Mouse (Mus musculus) stomach, postnatal 0 days (tissue): ENCODE data around the gene Zfp687. TPM values are rescaled to one million over a fixed set of nuclear protein-coding genes. Genes with fewer than 3 reads are reported as not detected.

ENCODE experiments used
- ATAC-seq: fragments of 200-750 bp; cut with Nextera tagmentation; 2 replicates; pipeline ENCODE4 v1.8.0; 2017; ENCODE audit not compliant: low FRiP score, low TSS enrichment
- DNase-seq: peaks from one replicate; pipeline ENCODE4 v3.0.0-alpha.2; 2016; ENCODE audit warnings: low spot score
- H3K27ac ChIP-seq: fragments of 300-500 bp; sonication (generic); replicated peaks from 2 replicates; pipeline ENCODE4 v1.5.1; 2014; ENCODE audit warnings: mild to moderate bottlenecking, control low read depth
- H3K27me3 ChIP-seq: fragments of 300-500 bp; sonication (generic); 2 replicates; pipeline ENCODE4 v1.6.1; 2014; ENCODE audit warnings: low read length; ENCODE audit not compliant: control insufficient read depth, insufficient read depth
- H3K36me3 ChIP-seq: fragments of 300-500 bp; sonication (generic); 2 replicates; pipeline ENCODE4 v1.6.1; 2014; ENCODE audit warnings: low read length, mixed read lengths; ENCODE audit not compliant: control insufficient read depth, insufficient read depth
- H3K4me1 ChIP-seq: fragments of 300-500 bp; sonication (generic); replicated peaks from 2 replicates; pipeline ENCODE4 v1.6.1; 2014; ENCODE audit warnings: antibody characterized with exemption; ENCODE audit not compliant: control insufficient read depth, insufficient read depth
- H3K4me2 ChIP-seq: fragments of 300-500 bp; sonication (generic); replicated peaks from 2 replicates; pipeline ENCODE4 v1.6.1; 2014; ENCODE audit warnings: low read depth, mild to moderate bottlenecking, control low read depth, moderate library complexity
- H3K4me3 ChIP-seq: fragments of 300-500 bp; sonication (generic); 2 replicates; pipeline ENCODE4 v1.5.1; 2014; ENCODE audit warnings: low read depth, low read length, control low read depth
- H3K9ac ChIP-seq: fragments of 300-500 bp; sonication (generic); 2 replicates; pipeline ENCODE4 v1.6.1; 2014; ENCODE audit warnings: mild to moderate bottlenecking, low read length, control low read depth, mixed read lengths
- H3K9me3 ChIP-seq: fragments of 300-500 bp; sonication (generic); 2 replicates; pipeline ENCODE4 v1.6.1; 2016; ENCODE audit warnings: low read length; ENCODE audit not compliant: control insufficient read depth
- CTCF ChIP-seq: IDR thresholded peaks from 2 replicates; pipeline ENCODE4 v1.5.1; 2016; ENCODE audit warnings: antibody characterized with exemption, low read depth, mild to moderate bottlenecking, moderate library complexity
- EP300 ChIP-seq: optimal IDR thresholded peaks from 2 replicates; pipeline ENCODE3; 2016; ENCODE audit warnings: antibody characterized with exemption
- WGBS: fragments of 180-500 bp; shearing (Covaris S2); extraction: QIAGEN DNeasy Blood & Tissue Kit; methylation state at CpG from one replicate; pipeline ENCODE4 v1.1.7; 2014; 5-methylcytosine and 5-hydroxymethylcytosine counted together
- microRNA-seq: library from miRNA; unstranded; fragments of <30 nt; microRNA quantifications from one replicate; pipeline ENCODE4, GENCODE M21; 2016
- polyA plus RNA-seq: library from polyadenylated mRNA; unstranded; fragments of >200 nt; fragmentation: Nextera tagmentation; extraction: Ambion mirVana; gene quantifications from 2 replicates; pipeline ENCODE4 v1.2.1, GENCODE M21; 2015

Zfp687 gene
- polyA plus RNA-seq, 1 experiment from 2014 or later = 8.2 TPM

DNA sequence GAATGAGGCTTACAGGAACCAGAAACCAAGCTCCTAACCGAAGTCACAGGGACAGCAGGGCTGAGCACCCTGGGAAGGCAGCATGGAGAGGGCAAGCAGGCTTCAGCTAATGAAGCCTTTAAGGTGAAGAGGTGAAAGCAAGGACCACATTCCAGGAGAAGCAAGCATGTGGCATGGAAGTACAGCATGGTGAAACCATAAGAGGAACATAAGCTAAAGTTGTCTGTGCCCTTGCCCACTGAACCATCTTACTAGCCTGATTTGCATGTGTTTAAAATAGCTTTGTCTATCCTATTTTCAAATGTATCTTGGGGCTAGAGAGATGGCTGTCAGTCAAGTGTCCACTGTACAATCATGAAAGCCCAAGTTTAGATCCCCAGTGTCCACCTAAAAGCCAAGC is 49.4 kb downstream of the Zfp687 start:
- no peak for ATAC-seq

DNA sequence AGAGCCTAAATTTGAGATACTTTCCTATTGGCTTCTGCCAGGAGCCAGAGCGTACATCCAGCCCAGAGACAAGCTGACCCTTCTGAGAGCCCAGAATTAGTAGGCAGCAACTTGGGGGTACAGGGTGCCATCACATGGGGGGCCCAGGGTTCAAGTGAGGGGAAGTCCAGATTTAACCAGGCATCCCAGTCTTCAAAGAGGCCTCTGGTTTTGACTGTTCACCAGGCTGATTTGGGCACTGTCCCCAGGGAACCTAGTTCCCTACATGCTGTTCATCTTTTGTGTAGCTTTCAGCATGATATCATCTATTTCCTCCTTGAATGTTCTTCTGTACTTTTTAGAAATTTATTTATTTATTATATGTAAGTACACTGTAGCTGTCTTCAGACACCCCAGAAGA is 50.3 kb downstream of the Zfp687 start:
- ATAC-seq = no peak
- Histone ChIP-seq H3K27ac (no peak overlapping the region), H3K9me3 (no peaks in the 10 kb centered on the region), H3K27me3 (no peaks in the 10 kb centered on the region), H3K4me1 (no peaks in the 10 kb centered on the region), H3K36me3 (no peaks in the 10 kb centered on the region), H3K4me2 (no peak overlapping the region), H3K4me3 (no peak overlapping the region), H3K9ac (no peak overlapping the region)
- TF ChIP-seq EP300 (no peak), CTCF (no peak)
- no peak for DNase-seq
- WGBS = 100% methylated on average over 1 of the region's 1 CpGs

More for the DNA sequence above, 49.4 kb downstream of the Zfp687 start:
- no peak for DNase-seq
- Histone ChIP-seq H3K4me3 (no peak overlapping the region), H3K4me1 (no peaks in the 10 kb centered on the region), H3K27ac (no peak overlapping the region), H3K9me3 (no peaks in the 10 kb centered on the region), H3K4me2 (no peak overlapping the region), H3K36me3 (no peaks in the 10 kb centered on the region), H3K9ac (no peak overlapping the region), H3K27me3 (no peaks in the 10 kb centered on the region)
- 65% methylated on average over 1 of the region's 1 CpGs for WGBS
- no peak for TF ChIP-seq CTCF
- no peak for TF ChIP-seq EP300

DNA sequence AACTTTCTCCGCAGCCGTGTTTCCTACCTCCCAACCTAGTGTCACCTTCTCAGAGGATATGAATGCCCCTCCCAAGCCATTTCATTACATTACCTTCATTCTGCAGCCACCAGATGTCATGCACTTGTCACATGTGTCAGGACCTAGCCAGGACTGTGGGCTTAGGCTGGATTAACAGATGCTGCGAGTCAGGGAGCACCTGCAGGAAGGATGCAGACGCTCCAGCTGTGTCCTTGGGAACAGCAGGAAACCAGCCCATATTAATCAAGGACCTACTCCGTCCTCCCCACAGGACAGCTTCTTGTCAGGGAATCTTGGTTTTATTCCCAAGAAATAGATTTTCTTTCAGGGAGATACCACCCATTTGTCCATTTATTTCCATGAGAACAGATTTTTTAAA is 54.9 kb downstream of the Zfp687 start:
- Histone ChIP-seq H3K9ac (no peak overlapping the region), H3K4me3 (no peak overlapping the region), H3K27ac (no peak overlapping the region), H3K36me3 (peaks cover 9% of the 10 kb centered on the region), H3K4me2 (no peak overlapping the region), H3K27me3 (no peaks in the 10 kb centered on the region), H3K9me3 (no peaks in the 10 kb centered on the region), H3K4me1 (no peaks in the 10 kb centered on the region)
- no peak for ATAC-seq
- no peak for TF ChIP-seq EP300
- no peak for TF ChIP-seq CTCF
- WGBS = 53% methylated on average over 5 of the region's 5 CpGs
- no peak for DNase-seq

DNA sequence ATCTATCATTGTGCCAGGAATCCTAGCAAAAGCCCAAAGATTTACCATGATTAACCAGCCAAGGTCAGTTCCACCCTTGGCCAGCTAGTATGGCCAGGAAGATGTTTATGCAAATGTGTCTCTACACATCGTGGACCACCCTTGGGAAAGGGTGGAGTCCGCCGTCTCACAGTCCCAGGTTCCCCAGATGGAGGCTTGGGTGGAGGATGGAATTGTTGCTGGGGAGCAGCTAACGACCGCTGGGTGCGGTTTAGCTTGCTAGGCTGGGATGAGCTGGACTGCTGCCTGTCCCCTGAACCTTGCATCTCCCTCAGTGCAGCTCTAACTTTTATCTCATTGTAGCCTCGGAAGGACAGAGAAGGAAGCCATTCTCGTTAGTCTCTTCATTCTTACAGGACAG is 55.4 kb downstream of the Zfp687 start:
- DNase-seq = no peak
- Histone ChIP-seq H3K9me3 (no peaks in the 10 kb centered on the region), H3K27ac (no peak overlapping the region), H3K27me3 (no peaks in the 10 kb centered on the region), H3K4me1 (no peaks in the 10 kb centered on the region; the same call in 1 of the 2 replicates), H3K36me3 (peaks cover 9% of the 10 kb centered on the region), H3K4me3 (no peak overlapping the region), H3K4me2 (no peak overlapping the region), H3K9ac (peak overlapping the region; percentile 1; the same call in 1 of the 2 replicates)
- WGBS = 46% methylated on average over 8 of the region's 8 CpGs
- no peak for TF ChIP-seq EP300
- TF ChIP-seq CTCF = no peak
- ATAC-seq = no peak

GRCm38 (mm10) chr3:94958295-94958694 is 57.0 kb downstream of the Zfp687 start:
- no peak for TF ChIP-seq EP300
- TF ChIP-seq CTCF = no peak
- Histone ChIP-seq H3K27me3 (no peaks in the 10 kb centered on the region), H3K4me2 (no peak overlapping the region), H3K9me3 (no peaks in the 10 kb centered on the region), H3K4me1 (no peaks in the 10 kb centered on the region; the same call in 1 of the 2 replicates), H3K36me3 (peaks cover 9% of the 10 kb centered on the region), H3K27ac (no peak overlapping the region), H3K4me3 (no peak overlapping the region), H3K9ac (no peak overlapping the region)
- DNase-seq (no peak), ATAC-seq (no peak)
- WGBS = 92% methylated on average over 8 of the region's 8 CpGs

Small RNA genes lying within 50 kb of the gene (microRNA-seq; reads per million reads assigned to microRNA genes)
- gene Mir7013 = not detected

Other genes starting within 250 kb of the Zfp687 start
- 24.7 and 25.2 TPM in 2 replicates for gene Cgn, start 229.0 kb downstream of the Zfp687 start, polyA plus RNA-seq
- 4.1 and 4.6 TPM in 2 replicates for gene Pogz, start 177.9 kb downstream of the Zfp687 start, polyA plus RNA-seq
- gene Psmb4, start 128.5 kb downstream of the Zfp687 start, polyA plus RNA-seq = 243 and 251 TPM in 2 replicates
- 65.9 and 71.9 TPM in 2 replicates for gene Selenbp1, start 82.4 kb downstream of the Zfp687 start, polyA plus RNA-seq
- 3.0 and 3.2 TPM in 2 replicates for gene Rfx5, start 61.4 kb downstream of the Zfp687 start, polyA plus RNA-seq
- 10.0 and 11.2 TPM in 2 replicates for gene Pi4kb, start 40.7 kb downstream of the Zfp687 start, polyA plus RNA-seq
- gene Psmd4, start 27.2 kb upstream of the Zfp687 start, polyA plus RNA-seq = 171 and 175 TPM in 2 replicates
- gene Pip5k1a, start 91.5 kb upstream of the Zfp687 start, polyA plus RNA-seq = 15.7 and 17.8 TPM in 2 replicates
- gene Vps72, start 95.6 kb upstream of the Zfp687 start, polyA plus RNA-seq = 60.8 and 65.9 TPM in 2 replicates
- gene Tmod4, start 109.0 kb upstream of the Zfp687 start, polyA plus RNA-seq = 0.70 and 1.0 TPM in 2 replicates
- gene Scnm1, start 118.6 kb upstream of the Zfp687 start, polyA plus RNA-seq = 39.5 and 42.9 TPM in 2 replicates
- gene Lysmd1, start 118.6 kb upstream of the Zfp687 start, polyA plus RNA-seq = 9.6 and 10.1 TPM in 2 replicates
- gene Tnfaip8l2, start 126.9 kb upstream of the Zfp687 start, polyA plus RNA-seq = 5.0 and 5.3 TPM in 2 replicates
- 1.7 and 2.2 TPM in 2 replicates for gene Sema6c, start 145.0 kb upstream of the Zfp687 start, polyA plus RNA-seq
- 3.3 and 3.4 TPM in 2 replicates for gene Gabpb2, start 202.5 kb upstream of the Zfp687 start, polyA plus RNA-seq
- gene Cdc42se1, start 213.3 kb upstream of the Zfp687 start, polyA plus RNA-seq = 88.1 and 99.4 TPM in 2 replicates
- 11.0 and 11.8 TPM in 2 replicates for gene Mllt11, start 216.7 kb upstream of the Zfp687 start, polyA plus RNA-seq
- gene Gm128, start 226.2 kb upstream of the Zfp687 start, polyA plus RNA-seq = 0.21 and 0.38 TPM in 2 replicates
- gene Bnipl, start 235.7 kb upstream of the Zfp687 start, polyA plus RNA-seq = 16.6 and 16.8 TPM in 2 replicates